35 mouse cellular contexts compared by ENCODE assay signal in the genomic region with DNA sequence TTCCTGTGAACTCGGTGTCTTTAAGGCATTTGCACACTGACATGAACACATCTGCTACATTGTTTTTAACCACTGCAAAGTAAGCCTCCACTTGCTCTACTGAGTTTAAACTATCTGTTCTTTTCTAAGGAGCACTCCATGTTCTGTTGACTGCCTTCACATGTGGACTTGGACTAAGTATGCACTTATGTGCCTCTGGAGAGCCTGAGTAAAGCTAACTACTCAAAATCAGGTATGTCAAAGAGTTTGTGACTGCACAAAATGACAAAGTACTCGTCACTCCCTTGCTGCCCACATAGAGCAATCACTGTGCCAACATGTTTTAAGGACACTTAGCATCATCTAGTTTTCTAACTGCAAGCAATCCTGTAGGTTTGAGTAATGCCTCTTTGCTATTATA.
"Had no signal": no experiment of that assay in that cellular context is flagged by ENCODE, and none has a peak within 500 bp of the region (broad histone marks: within the 10 kb centered on the region; RNA-seq: fewer than 3 reads in every experiment).

No protein-coding gene starts in this region.

- H3K4me3 ChIP-seq: heart, adult 2 months; heart, embryonic 10.5 days; heart, embryonic 12.5 days; heart, embryonic 13.5 days; heart, embryonic 15.5 days; hindbrain, embryonic 10.5 days; hindbrain, embryonic 12.5 days; hindbrain, embryonic 13.5 days; hindbrain, embryonic 15.5 days; intestine, embryonic 15.5 days; kidney, embryonic 15.5 days; layer of hippocampus, adult 2 months had no signal

- H3K9ac ChIP-seq: heart, embryonic 12.5 days; heart, embryonic 13.5 days; heart, embryonic 15.5 days; hindbrain, embryonic 12.5 days; hindbrain, embryonic 13.5 days; hindbrain, embryonic 14.5 days; hindbrain, embryonic 15.5 days; intestine, embryonic 15.5 days; kidney, embryonic 15.5 days had no signal

- H3K9me3 ChIP-seq: heart, embryonic 10.5 days; heart, embryonic 12.5 days; heart, embryonic 13.5 days; heart, embryonic 15.5 days; hindbrain, embryonic 10.5 days; hindbrain, embryonic 12.5 days; hindbrain, embryonic 13.5 days; hindbrain, embryonic 15.5 days; intestine, embryonic 15.5 days; kidney, embryonic 15.5 days had no signal

- ATAC-seq: hindbrain, embryonic 16.5 days; hindbrain, postnatal 0 days; inflammation-experienced regulatory T-cells, adult 6 months; intestine, embryonic 15.5 days; intestine, embryonic 16.5 days; intestine, postnatal 0 days had no signal

- H3K4me1 ChIP-seq: hindbrain, embryonic 13.5 days; hindbrain, embryonic 15.5 days; intestine, embryonic 15.5 days; kidney, embryonic 15.5 days had no signal

- H3K27me3 ChIP-seq: heart, embryonic 12.5 days; heart, embryonic 13.5 days; heart, embryonic 15.5 days; hindbrain, embryonic 12.5 days; hindbrain, embryonic 13.5 days; hindbrain, embryonic 15.5 days; intestine, embryonic 15.5 days; kidney, embryonic 15.5 days had no signal

- H3K4me2 ChIP-seq: heart, embryonic 11.5 days; heart, embryonic 12.5 days; heart, embryonic 13.5 days; heart, embryonic 15.5 days; hindbrain, embryonic 12.5 days; hindbrain, embryonic 13.5 days; hindbrain, embryonic 14.5 days; hindbrain, embryonic 15.5 days; intestine, embryonic 15.5 days; kidney, embryonic 15.5 days had no signal

- H3K27ac ChIP-seq: heart, adult 2 months; heart, embryonic 10.5 days; heart, embryonic 13.5 days; heart, embryonic 15.5 days; hindbrain, embryonic 10.5 days; hindbrain, embryonic 12.5 days; hindbrain, embryonic 13.5 days; hindbrain, embryonic 14.5 days; hindbrain, embryonic 15.5 days; hindbrain, postnatal 0 days; intestine, embryonic 15.5 days; kidney, embryonic 15.5 days; kidney, postnatal 0 days; layer of hippocampus, adult 2 months had no signal

- DNase-seq: heart, adult 2 months; heart, postnatal 10 days; heart, postnatal 14 days; heart, postnatal 36 days; heart, postnatal 4 days; kidney, adult 11 months; kidney, adult 18-20 months; kidney, adult 2 months; kidney, adult 8-10 months; kidney, adult 9 months; kidney, postnatal 10 days; kidney, postnatal 14 days; kidney, postnatal 25 days; kidney, postnatal 36 days; kidney, postnatal 4 days; layer of hippocampus, adult 9-11 months had no signal

- H3K36me3 ChIP-seq: heart, embryonic 10.5 days; heart, embryonic 12.5 days; heart, embryonic 13.5 days; heart, embryonic 15.5 days; hindbrain, embryonic 10.5 days; hindbrain, embryonic 12.5 days; hindbrain, embryonic 13.5 days; hindbrain, embryonic 15.5 days; intestine, embryonic 15.5 days; kidney, embryonic 15.5 days had no signal
